Mouse (Mus musculus) mouse embryonic stem cell (cell line): ENCODE data around the gene Cp.
"Not testable (repeated sequence)": the region's sequence is repeated elsewhere in the genome, so short reads cannot be mapped to it uniquely, and the experiment has no call there.

ENCODE experiments used
- in situ Hi-C, 2 experiments: fragments of 300-500 bp; cut with MboI; formaldehyde crosslinking; loops; 1 replicate in 1 of 2; 3 replicates in 1 of 2; pipeline ENCODE4 v1.14.3; 2019 to 2020; ENCODE audit warnings: low sequenced_read_pairs in 2 of 2, low pct_unique_long_range_greater_than_20kb in 1 of 2, mixed read lengths in 1 of 2; ENCODE audit not compliant: unreplicated experiment in 1 of 2

Gene Cp

GRCm38 (mm10) chr3:20041461-20041860, 84.6 kb downstream of the Cp start:
- in situ Hi-C loops, result not testable (repeated sequence)

GRCm38 (mm10) chr3:20044736-20045135, 87.9 kb downstream of the Cp start:
- in situ Hi-C loops, result not testable (repeated sequence)

GRCm38 (mm10) chr3:20057306-20058196, 100.7 kb downstream of the Cp start, which contains the start of gene Hltf:
Gene Hltf, plus strand, starts transcription at chr3:20057811.
- in situ Hi-C loops, result no loop called here

- in situ Hi-C loops, result no loop called here
These were observed 101.3 kb downstream of the Cp start for GRCm38 (mm10) chr3:20058197-20058541.
